Mouse (Mus musculus): ENCODE measurements around the gene Nos1ap.

GRCm38 (mm10) chr1:170277016-170277415 lies 312.6 kb downstream of the Nos1ap start, which contains the start of gene Sh2d1b1:
- no peak for TF ChIP-seq CTCF (IDR thresholded peaks at IDR 0.05; ENCODE audit: borderline replicate concordance, insufficient read depth, low read length)
- no peak for TF ChIP-seq POLR2A (IDR thresholded peaks at IDR 0.05; ENCODE audit: low read depth, low read length)

Data from embryonic fibroblast, embryonic 13.5 days (primary cell).